Mouse (Mus musculus): Measurements from ENCODE around the gene Lrrc30. TPM values are rescaled to one million over a fixed set of nuclear protein-coding genes. Genes with fewer than 3 reads are reported as not detected.
A peak's percentile ranks its signal among the peaks of the same experiment; 100 is the strongest.

The Lrrc30 gene
- polyA plus RNA-seq (2015; fragmentation: Nextera tagmentation; extraction: Ambion mirVana): 0.40 and 2.1 TPM in 2 replicates

- no peak within 1 kb of the TSS for H3K27ac ChIP-seq
- ATAC-seq (ENCODE audit: insufficient number of reproducible peaks, low FRiP score, low TSS enrichment, low read depth): no peak
- peaks cover 15% of the 10 kb centered on the region for H3K4me1 ChIP-seq
- H3K9ac ChIP-seq: no peak within 1 kb of the TSS
- H3K27me3 ChIP-seq: peaks cover 17% of the 10 kb centered on the region; the same call in 1 of the 2 replicates
- H3K4me3 ChIP-seq: no peak within 1 kb of the TSS
- no peak within 1 kb of the TSS for H3K4me2 ChIP-seq
- no peaks in the 10 kb centered on the region for H3K9me3 ChIP-seq
- H3K36me3 ChIP-seq: no peaks in the 10 kb centered on the region
- 70% methylated on average over 13 of the region's 13 CpGs for WGBS
Observed at GRCm38 (mm10) chr17:67632676-67633339, at the start of gene Lrrc30. TSS of gene Lrrc30 (minus strand) at chr17:67632723.

GRCm38 (mm10) chr17:67681084-67681483 is 48.6 kb upstream of the Lrrc30 start:
- 65% methylated on average over 6 of the region's 6 CpGs for WGBS
- Histone ChIP-seq H3K4me1 (no peaks in the 10 kb centered on the region), H3K4me2 (no peak overlapping the region), H3K27me3 (no peaks in the 10 kb centered on the region), H3K9ac (no peak overlapping the region), H3K4me3 (no peak overlapping the region), H3K27ac (no peak overlapping the region), H3K9me3 (no peaks in the 10 kb centered on the region), H3K36me3 (no peaks in the 10 kb centered on the region)
- no peak for ATAC-seq (ENCODE audit: insufficient number of reproducible peaks, low FRiP score, low TSS enrichment, low read depth)

- H3K4me3 ChIP-seq: no peak overlapping the region
- 76% methylated on average over 1 of the region's 1 CpGs for WGBS
- H3K9ac ChIP-seq: no peak overlapping the region
- no peak for ATAC-seq (ENCODE audit: insufficient number of reproducible peaks, low FRiP score, low TSS enrichment, low read depth)
- H3K36me3 ChIP-seq: no peaks in the 10 kb centered on the region
- H3K9me3 ChIP-seq: no peaks in the 10 kb centered on the region
- H3K4me1 ChIP-seq: no peaks in the 10 kb centered on the region
- H3K27me3 ChIP-seq: no peaks in the 10 kb centered on the region
- no peak overlapping the region for H3K27ac ChIP-seq
- H3K4me2 ChIP-seq: no peak overlapping the region
Observed at GRCm38 (mm10) chr17:67678576-67678975, 46.1 kb upstream of the Lrrc30 start.

GRCm38 (mm10) chr17:67667981-67668380 is 35.5 kb upstream of the Lrrc30 start:
- Histone ChIP-seq H3K4me3 (no peak overlapping the region), H3K27ac (no peak overlapping the region), H3K9me3 (no peaks in the 10 kb centered on the region), H3K9ac (no peak overlapping the region), H3K27me3 (no peaks in the 10 kb centered on the region), H3K4me1 (no peaks in the 10 kb centered on the region), H3K4me2 (no peak overlapping the region), H3K36me3 (no peaks in the 10 kb centered on the region)
- 14% methylated on average over 3 of the region's 3 CpGs for WGBS
- no peak for ATAC-seq (ENCODE audit: insufficient number of reproducible peaks, low FRiP score, low TSS enrichment, low read depth)

GRCm38 (mm10) chr17:67666981-67667380 is 34.5 kb upstream of the Lrrc30 start:
- Histone ChIP-seq H3K4me1 (no peaks in the 10 kb centered on the region), H3K9ac (no peak overlapping the region), H3K9me3 (no peaks in the 10 kb centered on the region), H3K27me3 (no peaks in the 10 kb centered on the region), H3K36me3 (no peaks in the 10 kb centered on the region), H3K4me3 (no peak overlapping the region), H3K27ac (no peak overlapping the region), H3K4me2 (no peak overlapping the region)
- WGBS: 60% methylated on average over 5 of the region's 5 CpGs
- ATAC-seq (ENCODE audit: insufficient number of reproducible peaks, low FRiP score, low TSS enrichment, low read depth): no peak

GRCm38 (mm10) chr17:67664299-67664698 is 31.8 kb upstream of the Lrrc30 start:
- no peak overlapping the region for H3K9ac ChIP-seq

GRCm38 (mm10) chr17:67651506-67651905 is 19.0 kb upstream of the Lrrc30 start:
- Histone ChIP-seq H3K36me3 (no peaks in the 10 kb centered on the region), H3K4me2 (no peak overlapping the region), H3K4me3 (no peak overlapping the region), H3K4me1 (0 out of 2 replicates have a peak, but pooled peaks cover 2% of the 10 kb centered on the region), H3K9ac (no peak overlapping the region), H3K9me3 (no peaks in the 10 kb centered on the region), H3K27me3 (no peaks in the 10 kb centered on the region), H3K27ac (no peak overlapping the region)
- no peak for ATAC-seq (ENCODE audit: insufficient number of reproducible peaks, low FRiP score, low TSS enrichment, low read depth)
- WGBS: 17% methylated on average over 4 of the region's 4 CpGs

More at GRCm38 (mm10) chr17:67664299-67664698, 31.8 kb upstream of the Lrrc30 start:
- H3K9me3 ChIP-seq: no peaks in the 10 kb centered on the region
- no peak for ATAC-seq (ENCODE audit: insufficient number of reproducible peaks, low FRiP score, low TSS enrichment, low read depth)
- no peak overlapping the region for H3K4me2 ChIP-seq
- H3K36me3 ChIP-seq: no peaks in the 10 kb centered on the region
- H3K4me1 ChIP-seq: no peaks in the 10 kb centered on the region
- H3K27ac ChIP-seq: no peak overlapping the region
- H3K27me3 ChIP-seq: no peaks in the 10 kb centered on the region
- WGBS: 72% methylated on average over 3 of the region's 3 CpGs
- no peak overlapping the region for H3K4me3 ChIP-seq

GRCm38 (mm10) chr17:67641627-67642026 is 9.1 kb upstream of the Lrrc30 start:
- H3K9ac ChIP-seq: no peak overlapping the region
- H3K36me3 ChIP-seq: no peaks in the 10 kb centered on the region
- H3K27me3 ChIP-seq: no peaks in the 10 kb centered on the region
- H3K27ac ChIP-seq: no peak overlapping the region
- H3K4me3 ChIP-seq: no peak overlapping the region
- H3K4me2 ChIP-seq: no peak overlapping the region
- H3K9me3 ChIP-seq: no peaks in the 10 kb centered on the region
- ATAC-seq (ENCODE audit: insufficient number of reproducible peaks, low FRiP score, low TSS enrichment, low read depth): no peak
- peaks cover 9% of the 10 kb centered on the region; the same call in 1 of the 2 replicates for H3K4me1 ChIP-seq

GRCm38 (mm10) chr17:67638119-67638810 is 5.7 kb upstream of the Lrrc30 start:
- ATAC-seq (ENCODE audit: insufficient number of reproducible peaks, low FRiP score, low TSS enrichment, low read depth): no peak
- Histone ChIP-seq H3K9me3 (no peaks in the 10 kb centered on the region), H3K27me3 (peaks cover 9% of the 10 kb centered on the region; the same call in 1 of the 2 replicates), H3K9ac (no peak overlapping the region), H3K36me3 (no peaks in the 10 kb centered on the region), H3K4me2 (no peak overlapping the region), H3K4me1 (peaks cover 9% of the 10 kb centered on the region; the same call in 1 of the 2 replicates), H3K4me3 (no peak overlapping the region), H3K27ac (no peak overlapping the region)
- WGBS: 64% methylated on average over 10 of the region's 10 CpGs

GRCm38 (mm10) chr17:67636951-67637350 is 4.4 kb upstream of the Lrrc30 start:
- Histone ChIP-seq H3K27me3 (peaks cover 14% of the 10 kb centered on the region; the same call in 1 of the 2 replicates), H3K4me2 (no peak overlapping the region), H3K36me3 (no peaks in the 10 kb centered on the region), H3K4me3 (no peak overlapping the region), H3K9ac (no peak overlapping the region), H3K4me1 (peaks cover 9% of the 10 kb centered on the region; the same call in 1 of the 2 replicates), H3K27ac (no peak overlapping the region), H3K9me3 (no peaks in the 10 kb centered on the region)
- WGBS: 67% methylated on average over 2 of the region's 2 CpGs
- no peak for ATAC-seq (ENCODE audit: insufficient number of reproducible peaks, low FRiP score, low TSS enrichment, low read depth)

GRCm38 (mm10) chr17:67636304-67636703 is 3.8 kb upstream of the Lrrc30 start:
- Histone ChIP-seq H3K27me3 (peaks cover 17% of the 10 kb centered on the region; the same call in 1 of the 2 replicates), H3K9ac (no peak overlapping the region), H3K4me1 (peaks cover 9% of the 10 kb centered on the region; the same call in 1 of the 2 replicates), H3K36me3 (no peaks in the 10 kb centered on the region), H3K4me3 (no peak overlapping the region), H3K27ac (no peak overlapping the region), H3K9me3 (no peaks in the 10 kb centered on the region), H3K4me2 (no peak overlapping the region)
- 65% methylated on average over 3 of the region's 3 CpGs for WGBS
- no peak for ATAC-seq (ENCODE audit: insufficient number of reproducible peaks, low FRiP score, low TSS enrichment, low read depth)

- no peak for ATAC-seq (ENCODE audit: insufficient number of reproducible peaks, low FRiP score, low TSS enrichment, low read depth)
- Histone ChIP-seq H3K9me3 (no peaks in the 10 kb centered on the region), H3K36me3 (no peaks in the 10 kb centered on the region), H3K27me3 (peaks cover 17% of the 10 kb centered on the region; the same call in 1 of the 2 replicates), H3K4me3 (no peak overlapping the region), H3K4me2 (0 out of 2 replicates have a peak overlapping the region, but pooled peaks have one; percentile 35), H3K4me1 (peaks cover 15% of the 10 kb centered on the region), H3K27ac (no peak overlapping the region), H3K9ac (no peak overlapping the region)
- WGBS: 27% methylated on average over 3 of the region's 3 CpGs
Observed at GRCm38 (mm10) chr17:67629746-67630145, 2.8 kb downstream of the Lrrc30 start.

Data from limb, embryonic 15.5 days (tissue).